Mouse (Mus musculus): ENCODE measurements at regions not wholly inside any gene's neighbourhood (a gene's known extent, or its start where the extent isn't known, plus 50 kb on each side); places are given as distances from the start of the nearest gene placed in this dataset.

DNA sequence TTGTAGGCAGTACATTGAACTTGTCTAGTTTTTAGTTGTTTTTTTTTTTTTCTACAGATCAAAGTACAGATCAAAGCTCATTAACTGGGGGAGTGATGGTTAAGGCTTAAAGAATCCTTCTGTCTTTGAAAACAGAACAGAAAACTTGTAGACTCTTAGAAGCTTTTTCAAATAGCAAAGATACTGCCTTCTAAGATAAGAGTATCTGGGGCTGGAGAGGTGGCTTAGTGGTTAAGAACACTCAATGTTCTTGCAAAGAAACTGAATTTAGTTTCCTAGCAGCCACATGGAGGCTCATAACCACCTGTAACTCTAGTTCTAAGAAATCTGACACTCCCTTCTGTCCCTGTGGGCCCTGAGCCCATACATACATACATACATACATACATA is 68.4 kb upstream of the Glrp1 start:
- no peak for DNase-seq (ENCODE audit: low spot score)
- ATAC-seq: no peak
- no peak overlapping the region for H3K4me3 ChIP-seq (ENCODE audit: low read depth, low read length)
- H3K9me3 ChIP-seq (ENCODE audit: low read length): no peaks in the 10 kb centered on the region
- H3K27ac ChIP-seq (ENCODE audit: low read length): no peak overlapping the region
- H3K4me1 ChIP-seq (ENCODE audit: insufficient read depth, low read depth, low read length): no peaks in the 10 kb centered on the region
- H3K36me3 ChIP-seq (ENCODE audit: insufficient read depth, low read length): no peaks in the 10 kb centered on the region
- no peaks in the 10 kb centered on the region for H3K27me3 ChIP-seq (replicated peaks; ENCODE audit: insufficient read depth, low read length)
- TF ChIP-seq CTCF (IDR thresholded peaks at IDR 0.05) (no peak), EP300 (IDR thresholded peaks at IDR 0.05) (no peak)
- H3K4me2 ChIP-seq (replicated peaks; ENCODE audit: low read depth, low read length): no peak overlapping the region
- H3K9ac ChIP-seq (replicated peaks; ENCODE audit: low read depth): no peak overlapping the region

DNA sequence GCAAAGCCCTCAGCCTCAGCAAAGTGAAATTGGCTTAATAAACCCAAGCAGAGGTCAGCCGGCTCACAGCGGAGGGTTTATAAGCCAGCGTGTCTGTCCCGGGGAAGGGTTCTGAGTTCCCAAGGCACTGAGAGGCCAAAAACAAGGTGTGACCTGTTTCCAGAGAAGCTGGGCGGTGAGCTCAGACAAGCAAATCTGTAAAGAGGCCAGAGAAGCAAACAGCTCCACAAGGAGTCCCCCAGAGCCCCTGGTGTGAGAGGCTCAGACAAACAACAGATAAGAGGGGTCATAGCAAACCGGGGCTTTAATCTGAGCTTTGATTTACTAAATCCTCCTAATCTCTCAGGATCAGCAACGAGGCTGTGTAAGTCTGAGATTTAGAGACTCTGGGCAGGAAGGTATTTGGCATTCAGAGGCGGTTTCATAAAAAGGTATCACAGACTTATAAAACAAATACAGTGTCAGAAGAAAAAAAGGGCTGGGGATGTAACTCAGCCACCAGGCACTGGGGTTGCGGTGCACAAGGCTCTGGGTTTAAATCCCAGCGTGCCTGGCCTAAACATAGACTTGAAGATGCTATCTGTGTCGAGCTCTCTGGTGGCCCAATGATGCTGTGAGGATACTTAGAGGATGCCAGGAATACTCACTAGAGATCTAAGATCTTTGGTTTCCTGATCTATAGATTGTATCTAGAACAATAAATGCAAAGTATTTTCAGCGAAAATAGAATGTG is 67.8 kb upstream of the Glrp1 start:
- no peaks in the 10 kb centered on the region for H3K27me3 ChIP-seq (replicated peaks; ENCODE audit: insufficient read depth, low read length)
- H3K4me1 ChIP-seq (ENCODE audit: insufficient read depth, low read depth, low read length): no peaks in the 10 kb centered on the region
- TF ChIP-seq CTCF (IDR thresholded peaks at IDR 0.05) (no peak), EP300 (IDR thresholded peaks at IDR 0.05) (no peak)
- H3K9ac ChIP-seq (replicated peaks; ENCODE audit: low read depth): no peak overlapping the region
- H3K27ac ChIP-seq (ENCODE audit: low read length): 0 out of 2 replicates have a peak overlapping the region, but pooled peaks have one; percentile 4
- no peaks in the 10 kb centered on the region for H3K9me3 ChIP-seq (ENCODE audit: low read length)
- no peak overlapping the region for H3K4me3 ChIP-seq (ENCODE audit: low read depth, low read length)
- H3K4me2 ChIP-seq (replicated peaks; ENCODE audit: low read depth, low read length): no peak overlapping the region
- H3K36me3 ChIP-seq (ENCODE audit: insufficient read depth, low read length): no peaks in the 10 kb centered on the region
- WGBS: 35% methylated on average over 12 of the region's 12 CpGs
- ATAC-seq (no peak), DNase-seq (ENCODE audit: low spot score) (no peak)

DNA sequence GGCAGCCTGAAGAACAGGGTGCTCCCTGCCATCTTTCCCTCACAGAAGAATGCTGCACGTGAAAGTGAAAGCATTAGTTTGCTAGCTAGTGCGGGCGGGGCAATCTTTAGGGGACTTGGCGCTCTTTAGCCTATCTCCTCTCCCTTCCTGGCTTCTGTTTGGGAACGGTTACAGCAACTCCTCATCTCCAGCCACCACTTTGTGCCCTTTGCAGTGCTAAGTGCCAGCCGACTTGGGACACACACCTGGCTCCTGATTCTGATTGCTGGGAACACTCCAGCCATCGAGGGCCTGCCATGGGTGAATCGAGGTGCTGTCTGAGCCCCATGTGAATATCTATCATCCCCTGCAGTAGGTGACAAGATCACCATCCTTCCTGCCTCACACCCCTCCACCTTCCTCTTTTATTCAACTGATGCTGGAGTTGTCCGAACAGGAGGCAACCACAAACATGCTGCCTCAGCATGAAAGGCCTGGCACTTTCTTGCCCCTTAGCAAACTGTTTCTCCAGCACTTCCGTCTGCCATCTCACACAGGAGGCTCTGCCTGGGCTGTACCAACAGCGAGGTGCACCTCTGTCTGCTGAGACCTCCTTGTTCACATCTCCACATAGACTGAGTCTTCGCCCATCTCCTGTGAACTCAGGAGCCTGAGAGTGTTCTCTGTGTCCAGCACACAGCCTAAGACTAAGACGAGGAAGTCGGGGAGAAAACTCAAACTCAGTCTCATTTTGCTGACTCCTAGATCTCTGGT is 66.2 kb upstream of the Glrp1 start:
- H3K27me3 ChIP-seq (replicated peaks; ENCODE audit: insufficient read depth, low read length): no peaks in the 10 kb centered on the region
- peak overlapping the region; percentile 1; the same call in 1 of the 2 replicates for H3K27ac ChIP-seq (ENCODE audit: low read length)
- TF ChIP-seq CTCF (IDR thresholded peaks at IDR 0.05) (no peak), EP300 (IDR thresholded peaks at IDR 0.05) (no peak)
- H3K9me3 ChIP-seq (ENCODE audit: low read length): no peaks in the 10 kb centered on the region
- WGBS: 45% methylated on average over 14 of the region's 14 CpGs
- H3K4me3 ChIP-seq (ENCODE audit: low read depth, low read length): no peak overlapping the region
- ATAC-seq (peak; percentile 57), DNase-seq (ENCODE audit: low spot score) (peak; percentile 65)
- H3K9ac ChIP-seq (replicated peaks; ENCODE audit: low read depth): 0 out of 2 replicates have a peak overlapping the region, but pooled peaks have one; percentile 12
- H3K36me3 ChIP-seq (ENCODE audit: insufficient read depth, low read length): no peaks in the 10 kb centered on the region
- H3K4me2 ChIP-seq (replicated peaks; ENCODE audit: low read depth, low read length): peak overlapping the region; percentile 11
- H3K4me1 ChIP-seq (ENCODE audit: insufficient read depth, low read depth, low read length): no peaks in the 10 kb centered on the region

DNA sequence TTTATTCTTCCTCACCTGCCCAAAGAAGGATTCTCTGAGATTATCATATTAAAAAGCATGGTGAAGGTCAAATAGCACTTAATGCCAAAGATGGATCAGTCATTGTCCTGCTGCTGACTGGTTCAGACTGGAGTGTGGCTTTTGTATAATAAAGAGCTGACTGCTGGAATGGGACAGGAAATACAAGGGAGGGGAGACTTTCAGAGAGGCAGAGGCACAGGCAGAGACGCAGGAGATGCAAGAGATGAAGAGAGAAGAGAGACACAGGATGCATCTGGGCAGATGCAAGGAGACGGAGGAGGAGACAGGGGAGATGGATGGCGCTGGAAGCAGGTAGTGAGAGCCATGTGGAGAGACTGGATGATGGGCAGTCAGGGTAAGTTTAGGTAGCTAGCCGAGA is 65.4 kb upstream of the Glrp1 start:
- ATAC-seq (no peak), DNase-seq (ENCODE audit: low spot score) (no peak)
- Histone ChIP-seq H3K36me3 (ENCODE audit: insufficient read depth, low read length) (no peaks in the 10 kb centered on the region), H3K4me3 (ENCODE audit: low read depth, low read length) (no peak overlapping the region), H3K9me3 (ENCODE audit: low read length) (no peaks in the 10 kb centered on the region), H3K9ac (replicated peaks; ENCODE audit: low read depth) (no peak overlapping the region), H3K4me2 (replicated peaks; ENCODE audit: low read depth, low read length) (peak overlapping the region; percentile 11; the same call in 1 of the 2 replicates), H3K27ac (ENCODE audit: low read length) (no peak overlapping the region), H3K27me3 (replicated peaks; ENCODE audit: insufficient read depth, low read length) (no peaks in the 10 kb centered on the region), H3K4me1 (ENCODE audit: insufficient read depth, low read depth, low read length) (no peaks in the 10 kb centered on the region)
- TF ChIP-seq CTCF (IDR thresholded peaks at IDR 0.05): no peak
- no peak for TF ChIP-seq EP300 (IDR thresholded peaks at IDR 0.05)
- WGBS: 58% methylated on average over 4 of the region's 4 CpGs

DNA sequence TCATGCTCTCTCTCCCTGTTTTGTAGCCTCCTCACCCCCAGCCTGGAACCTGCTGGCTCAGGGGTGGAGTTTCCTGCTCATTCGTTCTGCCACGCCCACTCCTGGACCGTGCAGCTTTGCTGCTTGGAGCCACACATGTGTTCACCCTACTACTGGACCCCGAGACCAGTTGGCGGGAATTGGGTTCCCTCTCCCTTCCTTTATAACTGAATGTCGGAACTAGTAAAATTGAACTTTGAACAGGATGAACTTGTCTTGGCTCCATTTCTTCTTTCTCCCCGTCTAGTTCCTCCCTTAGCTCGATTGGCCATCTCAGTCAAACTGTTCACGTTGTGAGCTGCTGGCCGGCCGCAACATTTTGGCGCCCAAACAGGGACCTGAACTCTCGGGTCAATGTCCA is 62.3 kb upstream of the Glrp1 start:
- TF ChIP-seq EP300 (IDR thresholded peaks at IDR 0.05) (no peak), CTCF (IDR thresholded peaks at IDR 0.05) (no peak)

DNA sequence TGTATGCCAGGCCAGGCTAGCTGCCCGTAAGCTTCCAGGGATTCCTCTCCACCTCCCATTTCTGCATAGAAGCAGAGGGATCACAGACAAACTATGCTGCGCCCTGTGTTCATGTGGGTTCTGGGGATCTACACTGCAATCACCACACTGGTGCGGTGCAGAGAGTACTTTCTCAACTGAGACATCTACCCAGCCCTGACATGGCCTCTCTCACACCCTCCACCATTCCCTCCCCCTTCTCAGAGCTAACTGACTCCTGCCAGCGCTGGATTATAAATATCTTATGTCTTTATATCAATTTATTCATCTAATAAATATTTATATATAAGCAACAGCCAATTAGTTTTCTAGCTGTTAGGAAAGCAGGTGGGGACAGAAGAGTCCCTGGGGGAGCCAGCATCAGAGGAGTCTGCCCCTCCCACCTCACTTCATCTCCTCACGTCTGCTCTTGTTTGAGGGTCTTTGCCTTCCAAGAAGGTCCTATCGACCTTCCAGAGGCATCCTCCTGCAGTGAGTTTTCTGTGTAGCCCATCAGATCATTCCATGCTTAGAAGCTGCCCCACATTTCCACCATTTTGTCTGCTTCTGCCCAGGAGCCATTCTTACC is 58.7 kb upstream of the Glrp1 start:
- H3K4me1 ChIP-seq (ENCODE audit: insufficient read depth, low read depth, low read length): no peaks in the 10 kb centered on the region
- no peak overlapping the region for H3K9ac ChIP-seq (replicated peaks; ENCODE audit: low read depth)
- WGBS: 74% methylated on average over 6 of the region's 6 CpGs
- ATAC-seq (no peak), DNase-seq (ENCODE audit: low spot score) (no peak)
- H3K9me3 ChIP-seq (ENCODE audit: low read length): no peaks in the 10 kb centered on the region
- H3K4me3 ChIP-seq (ENCODE audit: low read depth, low read length): no peak overlapping the region
- H3K4me2 ChIP-seq (replicated peaks; ENCODE audit: low read depth, low read length): no peak overlapping the region
- TF ChIP-seq CTCF (IDR thresholded peaks at IDR 0.05) (no peak), EP300 (IDR thresholded peaks at IDR 0.05) (no peak)
- no peaks in the 10 kb centered on the region for H3K27me3 ChIP-seq (replicated peaks; ENCODE audit: insufficient read depth, low read length)
- no peaks in the 10 kb centered on the region for H3K36me3 ChIP-seq (ENCODE audit: insufficient read depth, low read length)
- no peak overlapping the region for H3K27ac ChIP-seq (ENCODE audit: low read length)

More for the DNA sequence above, 62.3 kb upstream of the Glrp1 start:
- Histone ChIP-seq H3K36me3 (ENCODE audit: insufficient read depth, low read length) (no peaks in the 10 kb centered on the region), H3K27me3 (replicated peaks; ENCODE audit: insufficient read depth, low read length) (no peaks in the 10 kb centered on the region), H3K4me3 (ENCODE audit: low read depth, low read length) (no peak overlapping the region), H3K4me2 (replicated peaks; ENCODE audit: low read depth, low read length) (no peak overlapping the region), H3K9me3 (ENCODE audit: low read length) (no peaks in the 10 kb centered on the region), H3K4me1 (ENCODE audit: insufficient read depth, low read depth, low read length) (no peaks in the 10 kb centered on the region), H3K27ac (ENCODE audit: low read length) (no peak overlapping the region), H3K9ac (replicated peaks; ENCODE audit: low read depth) (no peak overlapping the region)
- ATAC-seq: no peak
- 89% methylated on average over 13 of the region's 13 CpGs for WGBS
- DNase-seq (ENCODE audit: low spot score): no peak
